Mouse (Mus musculus): Measurements from ENCODE around the gene Ssbp2. TPM values are rescaled to one million over a fixed set of nuclear protein-coding genes. Genes with fewer than 3 reads are reported as not detected.
A peak's percentile ranks its signal among the peaks of the same experiment; 100 is the strongest.

The Ssbp2 gene
- 9.8 to 35.4 TPM (median 12.4 TPM) in 3 replicates for total RNA-seq (2017)

DNA sequence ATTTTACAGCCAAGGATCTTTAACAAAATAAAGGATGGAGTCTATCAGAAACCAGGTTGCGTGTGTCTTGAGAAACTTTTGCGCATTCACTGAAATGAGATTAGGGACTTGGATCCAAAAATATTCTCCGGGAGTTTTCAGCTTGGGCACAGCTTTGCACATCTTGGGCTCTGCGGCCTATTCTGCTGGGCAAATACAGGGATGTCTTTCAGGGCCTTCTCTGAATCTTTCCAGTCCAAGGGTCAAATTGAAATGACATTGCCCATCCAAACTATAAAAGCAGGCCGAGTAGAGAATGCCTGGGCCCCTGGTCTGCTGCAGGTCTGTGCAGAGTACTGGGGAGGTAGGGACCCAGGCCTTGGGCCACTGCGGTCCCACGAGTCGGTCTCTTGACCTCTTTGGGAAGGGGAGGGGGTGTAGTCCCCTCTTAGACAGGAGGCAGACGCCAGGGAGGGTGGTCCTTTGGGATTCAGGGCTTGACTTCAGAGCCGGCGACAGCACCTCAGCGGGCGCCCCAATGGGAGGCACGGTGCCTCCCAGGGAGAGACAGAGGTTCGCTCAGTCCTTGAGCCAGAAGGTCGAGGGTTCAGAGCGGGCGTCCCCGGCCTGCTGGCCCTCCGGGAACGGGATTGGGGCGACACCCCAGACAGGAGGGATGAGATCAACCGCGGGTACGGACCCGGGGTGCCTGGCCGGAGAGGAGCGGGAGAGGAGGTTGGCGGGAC is at the start of gene Ssbp2:
Gene Ssbp2, plus strand, starts transcription at position 388 of the 725 bp plus-strand sequence.
- ATAC-seq (replicated peaks; ENCODE audit: insufficient number of reproducible peaks, low FRiP score, low TSS enrichment, poor library complexity, severe bottlenecking): peak; percentile 37

DNA sequence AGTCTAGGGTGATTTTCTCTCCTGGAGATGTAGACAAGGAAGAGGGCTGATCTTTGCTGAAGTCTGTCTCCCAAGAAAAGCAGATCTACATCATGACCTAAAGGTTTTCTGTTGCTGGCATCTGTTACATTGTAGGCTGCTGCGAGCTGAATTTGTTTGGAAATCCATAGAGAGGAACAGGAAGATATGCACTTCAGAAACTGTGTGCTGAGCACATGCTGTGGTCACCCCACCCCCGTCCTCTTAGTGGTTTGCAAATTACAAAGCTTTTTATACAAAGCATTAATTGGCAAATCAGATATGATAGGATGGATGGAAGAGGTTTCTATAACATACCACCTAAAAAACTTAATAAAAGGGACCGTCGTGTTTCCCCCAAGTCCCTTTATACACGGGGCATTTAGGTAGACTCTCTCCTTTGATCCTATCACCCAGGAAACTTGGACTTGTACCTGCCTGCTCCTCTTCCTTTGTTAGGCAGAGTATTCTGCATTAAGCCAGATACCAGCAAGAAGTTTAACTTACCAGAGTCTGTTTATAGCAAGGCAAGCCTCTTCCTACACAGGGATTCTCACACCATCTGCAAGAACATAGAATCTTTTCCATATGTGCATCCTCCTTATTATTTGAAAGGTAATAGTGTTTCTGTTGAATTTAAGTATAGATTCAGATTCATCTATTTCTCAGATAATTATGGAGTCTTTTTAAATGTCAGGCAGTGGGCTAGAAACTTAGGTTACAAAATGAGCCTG is 46.2 kb upstream of the Ssbp2 start:
- no peak for ATAC-seq (replicated peaks; ENCODE audit: insufficient number of reproducible peaks, low FRiP score, low TSS enrichment, poor library complexity, severe bottlenecking)

DNA sequence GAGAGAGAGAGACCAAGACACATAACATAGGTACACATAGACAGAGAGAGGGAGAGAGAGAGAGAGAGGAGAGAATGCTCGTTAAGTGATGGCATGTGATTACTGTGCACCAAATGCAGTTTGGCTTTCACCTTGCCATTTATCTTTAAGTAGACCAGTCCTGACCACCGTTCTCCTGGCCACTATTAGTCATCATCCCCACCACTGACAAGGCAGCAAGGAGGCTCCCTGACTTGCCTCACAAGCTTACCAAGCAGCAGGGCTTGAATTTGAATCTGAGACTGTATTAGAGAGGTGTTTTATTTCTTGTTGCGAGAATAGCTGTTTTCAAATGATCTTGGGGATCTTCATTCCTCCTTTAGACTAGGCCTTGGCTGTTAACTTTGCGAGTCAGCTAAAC is 44.2 kb upstream of the Ssbp2 start:
- no peak for ATAC-seq (replicated peaks; ENCODE audit: insufficient number of reproducible peaks, low FRiP score, low TSS enrichment, poor library complexity, severe bottlenecking)

DNA sequence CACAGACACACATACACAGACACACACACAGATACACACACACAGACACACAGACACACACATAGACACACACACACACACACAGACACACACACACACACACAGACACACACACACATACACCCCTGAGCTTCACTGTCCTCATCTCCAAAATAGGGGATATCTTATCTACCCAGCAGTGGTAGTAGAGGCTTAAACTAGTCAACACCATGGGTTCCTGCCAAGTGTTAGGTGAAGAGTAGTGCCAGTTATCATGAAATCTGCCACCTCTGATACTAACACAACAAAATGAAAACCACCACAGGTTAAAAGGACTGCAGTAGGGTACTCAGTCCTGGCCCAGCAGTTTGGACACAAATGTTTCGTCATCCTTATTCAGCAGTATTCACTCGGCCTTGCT is 43.4 kb upstream of the Ssbp2 start:
- no peak for ATAC-seq (replicated peaks; ENCODE audit: insufficient number of reproducible peaks, low FRiP score, low TSS enrichment, poor library complexity, severe bottlenecking)

DNA sequence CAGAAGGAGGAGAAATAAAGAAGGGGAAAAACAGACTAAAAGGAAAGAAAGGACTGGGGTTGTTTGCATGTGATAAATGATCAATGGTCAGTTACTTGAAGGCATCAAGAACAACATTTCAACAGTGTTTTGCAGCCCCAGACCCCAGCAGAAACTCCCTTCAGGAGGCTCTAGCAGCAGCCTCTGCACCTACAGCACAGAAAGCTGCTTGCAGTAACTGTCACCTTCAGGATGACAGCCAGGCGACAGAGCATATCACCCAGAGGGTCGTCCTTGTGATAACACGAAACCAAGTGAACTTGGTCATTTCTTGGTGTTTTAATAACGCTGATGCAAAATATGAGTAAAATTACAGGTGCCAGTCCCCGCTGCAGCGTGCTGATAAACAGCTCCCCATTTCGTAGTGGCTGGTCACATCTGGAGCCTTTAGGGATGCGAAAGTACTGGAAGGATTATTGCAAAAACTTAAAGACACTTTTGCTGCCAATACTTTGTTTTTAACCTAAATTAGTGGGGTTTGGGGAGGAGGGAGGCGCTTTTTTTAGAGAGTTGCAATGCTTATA is 38.6 kb upstream of the Ssbp2 start:
- 0 out of 2 replicates have a peak, but pooled peaks have one; percentile 40 for ATAC-seq (replicated peaks; ENCODE audit: insufficient number of reproducible peaks, low FRiP score, low TSS enrichment, poor library complexity, severe bottlenecking)

DNA sequence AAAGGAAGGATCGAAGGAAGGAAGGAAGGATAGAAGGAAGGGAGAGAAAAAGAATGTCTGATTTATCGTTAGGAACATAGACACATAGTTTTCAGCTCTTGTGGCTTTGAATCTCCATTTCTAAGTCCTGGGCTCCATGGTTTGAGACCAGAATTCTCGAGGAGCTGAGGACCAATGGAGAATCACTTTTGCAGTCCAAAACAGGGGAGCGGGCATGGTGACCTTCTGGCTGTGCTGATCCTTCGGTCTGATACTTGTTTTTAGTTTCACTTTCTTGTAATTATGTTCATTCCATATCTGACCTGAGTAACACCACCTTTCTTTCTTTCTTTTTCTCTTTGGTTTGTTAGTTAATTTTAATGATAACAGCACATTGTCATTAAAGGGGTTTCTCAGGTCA is 29.2 kb upstream of the Ssbp2 start:
- no peak for ATAC-seq (replicated peaks; ENCODE audit: insufficient number of reproducible peaks, low FRiP score, low TSS enrichment, poor library complexity, severe bottlenecking)

DNA sequence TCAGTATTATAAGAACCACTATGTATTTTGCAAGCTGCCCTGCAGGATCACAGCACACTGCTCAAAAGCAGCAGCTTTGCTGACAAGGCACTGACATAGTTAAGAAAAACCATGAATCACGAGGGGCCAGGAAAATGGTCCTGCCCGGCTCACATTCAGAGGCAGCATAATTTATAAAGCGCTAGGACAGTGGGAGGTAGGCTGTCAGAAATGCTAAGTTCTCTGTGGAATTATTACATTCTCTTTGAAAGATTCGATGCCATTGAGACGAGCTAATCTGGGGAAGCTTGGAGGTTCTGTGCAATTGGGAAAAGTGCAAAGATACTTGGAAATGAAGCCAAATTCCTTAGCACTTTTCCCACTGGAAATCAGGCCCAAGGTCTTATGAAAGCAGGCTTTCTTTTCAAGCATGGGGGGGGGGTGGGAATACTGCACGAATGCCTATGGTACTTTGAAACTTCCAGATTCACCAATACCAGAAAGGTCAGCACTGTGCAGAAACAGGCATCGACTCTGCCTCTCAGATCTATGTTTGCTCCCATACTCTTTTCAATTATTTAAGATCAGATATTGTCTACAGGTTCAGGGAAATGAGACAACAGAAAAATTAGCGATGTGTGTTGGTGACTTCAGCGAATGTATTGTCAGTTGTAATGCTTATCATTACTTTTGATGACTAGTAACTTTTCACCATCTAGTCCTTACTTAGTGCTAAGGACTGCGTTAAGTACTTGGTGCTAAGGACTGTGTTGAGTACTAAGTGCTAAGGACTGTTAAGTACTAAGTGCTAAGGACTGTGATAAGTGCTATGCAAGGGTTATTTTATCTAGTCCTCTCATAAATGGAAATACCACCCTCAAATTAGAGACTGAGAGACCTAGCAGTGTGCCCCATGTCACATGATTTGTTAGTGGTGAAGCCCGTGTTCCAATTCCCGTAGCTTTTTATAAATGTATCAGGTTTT is 28.4 kb upstream of the Ssbp2 start:
- no peak for ATAC-seq (replicated peaks; ENCODE audit: insufficient number of reproducible peaks, low FRiP score, low TSS enrichment, poor library complexity, severe bottlenecking)

DNA sequence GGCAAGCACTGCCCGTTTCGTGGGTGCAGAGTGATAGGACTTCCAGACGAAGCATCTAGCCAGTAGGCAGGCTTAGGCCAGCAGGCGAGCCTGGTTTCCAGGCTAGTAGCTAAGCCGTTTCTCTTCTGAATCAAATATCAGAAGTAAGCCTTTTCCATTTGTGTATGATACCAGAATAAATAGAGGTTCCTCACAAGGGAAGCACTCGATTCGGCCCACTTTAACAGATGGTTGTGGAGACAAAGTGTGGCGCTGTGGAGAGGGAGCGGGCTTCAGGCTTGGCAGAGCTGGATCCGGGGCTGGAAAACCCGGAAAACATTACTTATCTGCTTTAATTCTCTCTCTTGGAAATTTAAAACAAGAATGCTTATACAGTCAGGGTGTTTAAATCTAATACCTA is 27.1 kb upstream of the Ssbp2 start:
- no peak for ATAC-seq (replicated peaks; ENCODE audit: insufficient number of reproducible peaks, low FRiP score, low TSS enrichment, poor library complexity, severe bottlenecking)

DNA sequence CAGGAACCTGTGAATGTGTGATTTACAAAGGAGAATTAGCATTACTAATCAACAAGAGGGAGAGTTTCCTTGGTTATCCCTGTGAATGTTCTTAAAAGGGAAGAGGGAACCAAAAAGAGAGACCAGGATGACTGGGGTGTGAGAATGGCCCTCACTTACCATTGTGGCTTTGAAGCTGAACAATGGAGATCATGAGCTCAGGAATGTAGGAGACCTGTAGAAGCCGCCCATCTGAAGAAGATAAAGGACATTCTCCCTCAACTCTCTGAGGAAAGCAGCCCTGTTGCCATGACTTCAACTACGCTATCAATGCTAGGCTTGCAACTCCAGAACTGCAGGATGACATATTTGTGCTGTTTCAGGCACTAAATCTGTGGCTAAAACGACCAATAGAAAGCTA is 22.2 kb upstream of the Ssbp2 start:
- no peak for ATAC-seq (replicated peaks; ENCODE audit: insufficient number of reproducible peaks, low FRiP score, low TSS enrichment, poor library complexity, severe bottlenecking)

DNA sequence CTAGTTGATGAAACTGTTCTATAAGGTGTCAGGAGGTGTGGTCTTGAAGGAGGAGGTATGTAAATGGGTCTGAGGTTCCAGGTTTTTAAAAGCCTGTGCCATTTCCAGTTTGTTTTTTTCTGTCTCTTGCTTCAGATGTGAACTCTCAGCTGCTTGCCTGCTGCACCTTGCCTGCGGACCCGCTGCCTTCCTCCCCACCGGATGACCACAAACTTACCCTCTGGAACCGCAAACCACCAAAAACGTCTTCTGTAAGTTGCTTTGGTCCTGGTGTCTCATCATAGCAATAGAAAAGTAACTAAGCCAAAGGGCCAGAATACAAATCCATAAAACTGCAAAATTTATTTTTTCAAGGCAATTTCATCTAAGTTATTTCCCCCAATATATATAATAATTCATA is 18.6 kb upstream of the Ssbp2 start:
- ATAC-seq (replicated peaks; ENCODE audit: insufficient number of reproducible peaks, low FRiP score, low TSS enrichment, poor library complexity, severe bottlenecking): no peak

DNA sequence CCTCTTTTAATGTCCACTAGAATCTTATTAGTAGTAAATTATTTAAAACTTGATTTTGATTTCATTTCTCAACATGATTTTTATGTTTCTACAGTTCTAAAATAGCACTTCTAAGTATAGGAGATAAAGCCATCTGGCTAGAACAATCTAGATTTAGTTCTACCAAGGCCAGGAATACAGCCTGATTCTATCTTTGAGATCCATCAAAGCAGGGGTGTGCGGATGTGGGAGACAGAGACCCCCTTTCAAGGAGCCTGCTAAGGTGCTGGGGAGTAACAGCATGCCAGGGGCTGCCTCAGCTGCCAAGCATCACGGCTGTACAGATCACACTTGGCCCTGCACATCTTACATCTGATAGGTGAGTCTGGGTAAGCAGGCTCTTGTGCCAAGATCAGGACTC is 13.4 kb upstream of the Ssbp2 start:
- ATAC-seq (replicated peaks; ENCODE audit: insufficient number of reproducible peaks, low FRiP score, low TSS enrichment, poor library complexity, severe bottlenecking): no peak

DNA sequence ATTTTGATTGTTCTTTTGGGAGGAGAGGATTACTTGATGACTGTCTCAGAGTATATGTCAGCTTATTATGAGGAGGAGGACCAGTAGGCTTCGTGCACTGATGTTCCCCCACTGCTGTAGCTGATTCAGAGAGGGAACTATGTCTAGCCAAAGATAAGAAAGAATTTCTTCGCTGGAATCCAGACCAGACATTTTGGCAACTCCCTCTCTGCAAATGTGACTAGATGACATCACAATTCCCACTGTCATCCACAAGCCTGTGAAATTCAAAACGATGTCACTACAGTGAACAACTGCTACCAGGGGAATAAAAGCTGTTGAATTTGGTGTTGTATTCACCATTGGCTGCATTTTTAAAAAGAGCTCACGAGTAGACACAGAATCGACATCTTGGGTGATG is 11.1 kb upstream of the Ssbp2 start:
- no peak for ATAC-seq (replicated peaks; ENCODE audit: insufficient number of reproducible peaks, low FRiP score, low TSS enrichment, poor library complexity, severe bottlenecking)

DNA sequence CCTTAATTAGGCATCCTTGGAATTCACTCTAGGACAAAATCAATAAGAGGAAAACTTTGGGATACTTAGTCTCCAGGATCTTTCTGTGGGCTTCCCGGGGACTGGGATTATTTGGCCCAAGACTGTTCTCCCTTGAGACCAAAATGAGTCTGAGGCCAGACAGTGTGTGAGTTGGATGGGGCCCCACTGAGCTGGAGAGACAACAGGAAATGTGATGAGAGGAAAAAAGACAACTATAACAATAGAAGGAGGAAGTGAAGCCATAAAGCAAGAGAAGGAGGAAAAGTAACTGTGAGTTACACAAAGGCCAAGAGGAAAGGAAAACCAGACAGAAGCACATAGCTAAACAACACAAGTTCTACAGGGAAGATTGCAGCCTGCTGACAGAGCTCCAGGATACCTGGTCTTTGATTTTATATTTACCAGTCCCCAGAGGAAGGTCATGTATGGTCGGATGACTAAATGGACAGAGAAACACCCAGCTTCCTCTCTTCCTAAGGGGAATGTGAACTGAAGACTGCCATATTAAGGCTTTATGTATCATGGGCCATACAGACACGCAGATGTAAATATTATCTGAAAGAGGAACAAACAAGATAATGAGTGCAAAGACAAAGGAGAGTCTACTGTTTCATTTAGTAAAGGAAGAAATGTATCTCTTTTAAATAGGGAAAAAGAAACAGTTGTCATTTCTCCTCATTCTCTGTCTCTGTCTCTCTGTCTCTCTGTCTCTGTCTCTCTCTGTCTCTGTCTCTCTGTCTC is 8.5 kb upstream of the Ssbp2 start:
- ATAC-seq (replicated peaks; ENCODE audit: insufficient number of reproducible peaks, low FRiP score, low TSS enrichment, poor library complexity, severe bottlenecking): 0 out of 2 replicates have a peak, but pooled peaks have one; percentile 40

DNA sequence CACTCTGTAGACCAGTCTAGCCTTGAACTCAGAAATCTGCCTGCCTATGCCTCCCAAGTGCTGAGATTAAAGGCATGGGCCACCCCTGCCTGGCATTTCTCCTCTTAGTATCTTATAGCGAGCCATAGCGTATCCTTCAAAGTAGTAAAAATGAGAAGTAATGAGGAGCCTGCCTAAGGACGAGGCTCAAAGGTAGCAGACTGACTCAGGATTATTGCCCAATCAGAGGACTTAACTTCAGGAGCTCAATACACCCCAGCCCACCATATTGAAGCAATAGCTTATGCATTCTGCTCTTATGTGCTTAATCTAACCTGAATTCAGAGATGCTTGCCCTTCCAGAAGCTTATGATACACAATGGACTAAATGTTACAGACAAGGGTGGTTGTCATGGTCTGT is 7.8 kb upstream of the Ssbp2 start:
- ATAC-seq (replicated peaks; ENCODE audit: insufficient number of reproducible peaks, low FRiP score, low TSS enrichment, poor library complexity, severe bottlenecking): peak; percentile 27; the same call in 1 of the 2 replicates

DNA sequence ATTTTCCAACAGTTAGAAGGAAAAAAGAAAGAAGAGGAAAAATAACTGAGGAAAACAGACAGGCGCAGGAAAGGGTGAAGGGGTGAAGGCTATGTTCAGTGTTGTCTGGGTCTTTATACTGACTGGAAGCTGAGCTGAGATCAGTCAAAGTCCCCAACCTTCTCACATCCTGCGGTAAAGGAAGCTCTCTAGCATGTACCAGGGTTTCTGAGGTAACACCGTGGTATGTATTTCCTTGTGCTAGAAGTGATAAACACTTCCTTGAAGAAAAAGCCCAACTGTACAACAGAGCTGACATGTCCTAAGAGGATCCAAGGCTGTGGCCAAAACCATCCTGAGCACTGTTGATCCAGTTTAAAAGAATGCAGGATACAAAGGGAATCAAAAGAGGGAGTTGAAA is 6.8 kb upstream of the Ssbp2 start:
- no peak for ATAC-seq (replicated peaks; ENCODE audit: insufficient number of reproducible peaks, low FRiP score, low TSS enrichment, poor library complexity, severe bottlenecking)

DNA sequence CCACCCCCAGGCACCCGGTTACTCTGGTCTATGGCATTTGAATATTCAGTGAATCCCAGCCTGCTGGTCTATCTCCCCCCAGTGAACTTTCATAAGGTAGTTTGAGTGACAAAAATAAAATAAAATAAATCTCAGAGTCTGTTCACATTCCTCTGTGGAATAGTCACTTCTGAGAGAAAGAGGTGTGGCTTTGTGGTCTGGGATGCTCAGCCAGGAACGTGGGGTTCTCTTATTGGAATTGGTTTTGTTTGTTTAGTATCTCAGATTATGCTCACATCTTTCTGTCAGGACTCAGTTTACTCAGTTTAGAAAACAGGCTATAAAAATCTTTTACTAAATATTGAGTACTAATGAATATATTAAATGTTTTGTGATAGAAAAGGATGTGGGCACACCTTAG is 4.0 kb upstream of the Ssbp2 start:
- no peak for ATAC-seq (replicated peaks; ENCODE audit: insufficient number of reproducible peaks, low FRiP score, low TSS enrichment, poor library complexity, severe bottlenecking)

DNA sequence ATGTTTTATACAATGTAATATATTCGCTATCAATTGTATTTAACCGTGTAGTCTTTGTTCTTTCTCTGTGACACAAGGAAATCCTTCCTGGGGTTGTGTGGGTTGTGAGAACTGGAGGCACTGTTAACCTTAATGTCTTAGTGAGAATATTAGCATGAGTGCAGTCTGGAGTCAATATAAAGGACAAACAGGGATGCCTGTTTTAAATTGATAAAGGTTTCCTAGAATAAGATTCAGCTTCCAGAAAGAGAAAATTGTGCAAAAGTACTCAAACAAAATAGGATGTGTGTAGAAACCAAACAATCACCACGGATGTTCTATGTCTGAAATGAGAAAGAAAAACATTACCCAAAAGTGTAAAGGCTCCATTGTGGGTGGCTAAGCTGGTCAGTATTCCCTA is 3.3 kb upstream of the Ssbp2 start:
- ATAC-seq (replicated peaks; ENCODE audit: insufficient number of reproducible peaks, low FRiP score, low TSS enrichment, poor library complexity, severe bottlenecking): no peak

DNA sequence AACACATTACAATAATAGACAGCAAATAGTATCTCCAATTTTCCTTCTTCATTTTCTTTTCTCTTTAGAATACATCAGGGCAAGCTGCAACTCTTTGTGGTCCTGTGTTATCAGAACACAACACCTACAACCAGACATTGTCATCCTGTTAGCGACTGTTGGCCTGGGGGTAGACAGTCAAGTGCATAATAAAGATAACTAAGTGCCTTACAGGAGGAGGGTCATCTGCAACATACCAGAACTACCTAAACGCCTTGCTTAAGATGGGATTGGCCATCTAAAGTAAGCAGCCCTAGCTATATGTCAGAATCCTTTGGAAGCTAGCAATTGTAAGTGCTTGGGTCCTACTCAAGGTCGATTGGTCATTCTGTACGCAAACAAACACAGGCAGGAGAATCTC is 2.1 kb upstream of the Ssbp2 start:
- no peak for ATAC-seq (replicated peaks; ENCODE audit: insufficient number of reproducible peaks, low FRiP score, low TSS enrichment, poor library complexity, severe bottlenecking)
